Mouse (Mus musculus) CH12.LX (cell line): Measurements from ENCODE around the gene Slc9a3r1. TPM values are rescaled to one million over a fixed set of nuclear protein-coding genes. Genes with fewer than 3 reads are reported as not detected.

Source experiments
- DNase-seq: peaks from one replicate; pipeline ENCODE4 v3.0.0-alpha.2; 2013; ENCODE audit errors: extremely low read depth
- H3K27ac ChIP-seq: 2 replicates; pipeline ENCODE4 v1.5.1; 2012; ENCODE audit warnings: low read depth, mild to moderate bottlenecking, control low read depth, moderate library complexity; ENCODE audit not compliant: insufficient read depth
- H3K27me3 ChIP-seq: replicated peaks from 2 replicates; pipeline ENCODE3; 2012; ENCODE audit warnings: inconsistent platforms
- H3K36me3 ChIP-seq, 2 experiments: replicated peaks in 1 of 2; 2 replicates each; pipeline versions ENCODE3 to v1.6.1; 2012; ENCODE audit warnings: inconsistent platforms in 1 of 2, low read length in 1 of 2, mild to moderate bottlenecking in 1 of 2, mixed read lengths in 1 of 2, moderate library complexity in 1 of 2; ENCODE audit not compliant: control insufficient read depth in 1 of 2, insufficient read depth in 1 of 2
- H3K4me1 ChIP-seq, 2 experiments: 2 replicates each; pipeline ENCODE4 v1.6.1; 2012; ENCODE audit warnings: inconsistent platforms in 1 of 2, moderate library complexity in 1 of 2; ENCODE audit not compliant: insufficient read depth in 2 of 2, control insufficient read depth in 1 of 2
- H3K4me2 ChIP-seq: 2 replicates; pipeline ENCODE4 v1.6.1; 2012; ENCODE audit warnings: low read depth, mild to moderate bottlenecking, control low read depth; ENCODE audit not compliant: poor library complexity, insufficient read depth, severe bottlenecking
- H3K4me3 ChIP-seq, 3 experiments: fragments of 150-350 bp in 1 of 3; sonication (generic) in 1 of 3; replicated peaks in 1 of 3; 2 replicates each; pipeline versions ENCODE3 to v1.5.1; 2011 to 2012; ENCODE audit warnings: low read depth in 2 of 3, low read length in 2 of 3, mild to moderate bottlenecking in 2 of 3, moderate library complexity in 2 of 3, control low read depth in 1 of 3, improper control_type of control experiment in 1 of 3, inconsistent platforms in 1 of 3, mixed read lengths in 1 of 3; ENCODE audit not compliant: poor library complexity in 1 of 3
- H3K79me2 ChIP-seq: replicated peaks from 2 replicates; pipeline ENCODE4 v1.6.1; 2012; ENCODE audit warnings: mild to moderate bottlenecking, moderate library complexity; ENCODE audit not compliant: control insufficient read depth, poor library complexity, insufficient read depth, severe bottlenecking; ENCODE audit errors: extremely low read depth
- H3K9ac ChIP-seq: 2 replicates; pipeline ENCODE4 v1.6.1; 2012; ENCODE audit warnings: low read depth, mild to moderate bottlenecking, control low read depth, moderate library complexity; ENCODE audit not compliant: insufficient read depth
- H3K9me3 ChIP-seq: replicated peaks from 2 replicates; pipeline ENCODE3; 2012; ENCODE audit warnings: low read length, inconsistent platforms, mixed read lengths
- CHD1 ChIP-seq: IDR thresholded peaks from 2 replicates; pipeline ENCODE4 v1.6.1; 2012; ENCODE audit warnings: low read depth, low read length, improper control_type of control experiment, inconsistent platforms
- CTCF ChIP-seq, 2 experiments: IDR thresholded peaks in 1 of 2; conservative IDR thresholded peaks in 1 of 2; 2 replicates each; pipeline ENCODE4 v1.5.1; 2011 to 2012; ENCODE audit warnings: low read depth in 2 of 2, low read length in 2 of 2, improper control_type of control experiment in 1 of 2, inconsistent platforms in 1 of 2, mild to moderate bottlenecking in 1 of 2, moderate library complexity in 1 of 2
- E2F4 ChIP-seq: IDR thresholded peaks from 2 replicates; pipeline ENCODE4 v1.6.1; 2011; ENCODE audit warnings: low read depth, low read length, improper control_type of control experiment; ENCODE audit not compliant: insufficient replicate concordance
- ETS1 ChIP-seq: conservative IDR thresholded peaks from 2 replicates; pipeline ENCODE4 v1.6.1; 2012; ENCODE audit warnings: low read depth, mild to moderate bottlenecking, inconsistent platforms, low read length, improper control_type of control experiment, moderate library complexity
- GABPA ChIP-seq: IDR thresholded peaks from 2 replicates; pipeline ENCODE4 v1.6.1; 2012; ENCODE audit warnings: low read depth, low read length, improper control_type of control experiment, inconsistent platforms; ENCODE audit not compliant: insufficient replicate concordance
- HCFC1 ChIP-seq: IDR thresholded peaks from 2 replicates; pipeline ENCODE4 v1.6.1; 2012; ENCODE audit warnings: low read depth, mild to moderate bottlenecking, inconsistent platforms, low read length, improper control_type of control experiment
- IRF4 ChIP-seq: IDR thresholded peaks from 2 replicates; pipeline ENCODE4 v1.6.1; 2014; ENCODE audit warnings: low read depth, mild to moderate bottlenecking, inconsistent platforms, low read length, improper control_type of control experiment
- MXI1 ChIP-seq: IDR thresholded peaks from 2 replicates; pipeline ENCODE4 v1.6.1; 2011; ENCODE audit warnings: mild to moderate bottlenecking, low read depth, low read length, improper control_type of control experiment
- NRF1 ChIP-seq: IDR thresholded peaks from 2 replicates; pipeline ENCODE4 v1.6.1; 2014; ENCODE audit warnings: low read depth, mild to moderate bottlenecking, inconsistent platforms, low read length, improper control_type of control experiment, moderate library complexity
- PAX5 ChIP-seq: IDR thresholded peaks from 2 replicates; pipeline ENCODE4 v1.6.1; 2012; ENCODE audit warnings: low read length, inconsistent platforms, mixed read lengths
- POLR2A ChIP-seq: IDR thresholded peaks from 2 replicates; pipeline ENCODE4 v1.6.1; 2011; ENCODE audit warnings: low read depth, mild to moderate bottlenecking, improper control_type of control experiment, low read length
- POLR2AphosphoS2 ChIP-seq: IDR thresholded peaks from 2 replicates; pipeline ENCODE4 v1.6.1; 2011; ENCODE audit warnings: low read depth, low read length, improper control_type of control experiment
- RCOR1 ChIP-seq: conservative IDR thresholded peaks from 2 replicates; pipeline ENCODE4 v1.6.1; 2012; ENCODE audit warnings: low read depth, mild to moderate bottlenecking, inconsistent platforms, low read length, improper control_type of control experiment
- TBP ChIP-seq: conservative IDR thresholded peaks from 2 replicates; pipeline ENCODE4 v1.6.1; 2011; ENCODE audit warnings: low read depth, low read length, improper control_type of control experiment
- UBTF ChIP-seq: IDR thresholded peaks from 2 replicates; pipeline ENCODE4 v1.6.1; 2012; ENCODE audit warnings: low read depth, mild to moderate bottlenecking, inconsistent platforms, low read length, improper control_type of control experiment, moderate library complexity
- USF1 ChIP-seq: IDR thresholded peaks from 2 replicates; pipeline ENCODE4 v1.6.1; 2014; ENCODE audit warnings: low read depth, mild to moderate bottlenecking, inconsistent platforms, low read length, improper control_type of control experiment
- ZKSCAN1 ChIP-seq: IDR thresholded peaks from 2 replicates; pipeline ENCODE4 v1.6.1; 2012; ENCODE audit warnings: low read depth, inconsistent platforms, low read length, improper control_type of control experiment, borderline replicate concordance
- dilution Hi-C: fragments of 300-500 bp; cut with MboI; formaldehyde crosslinking; loops from 2 replicates; pipeline ENCODE4 v1.14.3; 2020; ENCODE audit warnings: low sequenced_read_pairs; ENCODE audit not compliant: extremely low pct_unique_long_range_greater_than_20kb, extremely low pct_ligation_motif_present
- in situ Hi-C: fragments of 300-500 bp; cut with MboI; formaldehyde crosslinking; loops from 3 replicates; pipeline ENCODE4 v1.14.3; 2019; ENCODE audit warnings: low sequenced_read_pairs, low pct_ligation_motif_present, low pct_unique_long_range_greater_than_20kb, mixed read lengths
- polyA plus RNA-seq: library from polyadenylated mRNA; unstranded; fragments of >175 nt; gene quantifications from 2 replicates; pipeline ENCODE4 v1.2.1, GENCODE M21; 2012; ENCODE audit warnings: low read depth; ENCODE audit not compliant: insufficient read length
- total RNA-seq, 2 experiments: library from RNA; depleted of rRNA; stranded (reverse); fragments of 300-350 nt in 1 of 2; fragments of >200 nt in 1 of 2; gene quantifications; 2 replicates each; pipeline ENCODE4 v1.2.3; 2012 to 2014

Gene Slc9a3r1
- total and polyA plus RNA-seq, 3 experiments, result 51.9 to 69.0 (median 63.7) TPM

DNA sequence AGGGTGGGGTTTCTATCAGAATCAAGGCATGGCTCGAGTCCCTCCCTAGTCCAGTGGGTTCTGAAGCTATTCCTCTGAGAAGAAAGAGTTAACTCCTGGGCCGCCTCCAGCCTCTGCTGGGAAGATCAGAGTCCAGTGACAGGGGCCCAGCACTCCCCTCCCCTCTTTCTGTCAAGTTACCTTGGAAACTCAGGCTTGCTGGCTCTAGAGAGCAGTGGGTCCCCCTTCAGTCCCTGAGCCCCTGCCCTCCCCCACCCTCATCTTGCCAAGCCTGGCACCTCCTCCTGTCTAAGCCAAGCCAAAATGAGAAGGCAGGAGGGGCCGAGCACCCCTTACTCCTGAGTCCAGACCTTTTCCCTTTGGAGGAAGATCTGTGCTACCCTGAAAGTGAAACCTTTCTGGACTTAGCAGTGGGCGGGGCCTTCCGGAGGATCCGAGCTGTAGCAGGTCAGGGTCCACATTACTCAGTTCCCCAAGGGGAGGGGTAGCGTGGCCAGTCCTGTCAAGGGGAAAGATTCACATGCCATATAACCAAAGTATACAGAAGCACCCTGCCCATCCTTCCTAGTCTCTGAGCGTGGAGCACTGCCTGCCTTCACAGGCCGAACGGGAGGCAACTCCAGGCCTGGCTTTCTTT, 14.5 kb downstream of the Slc9a3r1 start:
- Histone ChIP-seq H3K4me1 (peaks cover 17 to 27% of the 10 kb centered on the region in 2 experiments), H3K4me3 (no peak overlapping the region), H3K27ac (no peak overlapping the region), H3K79me2 (no peaks in the 10 kb centered on the region), H3K27me3 (no peaks in the 10 kb centered on the region), H3K9me3 (no peaks in the 10 kb centered on the region), H3K36me3 (peaks cover 58 to 78% of the 10 kb centered on the region in 2 experiments), H3K4me2 (no peak overlapping the region), H3K9ac (no peak overlapping the region)
- no peak for DNase-seq
- in situ Hi-C loops (no loop called here), dilution Hi-C loops (no loop called here)
- TF ChIP-seq PAX5 (no peak), ETS1 (no peak), CHD1 (no peak), IRF4 (no peak), ZKSCAN1 (no peak), TBP (no peak), GABPA (no peak), HCFC1 (no peak), E2F4 (no peak), MXI1 (no peak), NRF1 (no peak), UBTF (no peak), CTCF (conservative IDR thresholded peaks at IDR 0.05 in 1 of 2, IDR thresholded peaks at IDR 0.05 in 1 of 2; ENCODE audit: low read depth in 2 of 2, low read length in 2 of 2) (no peak)

DNA sequence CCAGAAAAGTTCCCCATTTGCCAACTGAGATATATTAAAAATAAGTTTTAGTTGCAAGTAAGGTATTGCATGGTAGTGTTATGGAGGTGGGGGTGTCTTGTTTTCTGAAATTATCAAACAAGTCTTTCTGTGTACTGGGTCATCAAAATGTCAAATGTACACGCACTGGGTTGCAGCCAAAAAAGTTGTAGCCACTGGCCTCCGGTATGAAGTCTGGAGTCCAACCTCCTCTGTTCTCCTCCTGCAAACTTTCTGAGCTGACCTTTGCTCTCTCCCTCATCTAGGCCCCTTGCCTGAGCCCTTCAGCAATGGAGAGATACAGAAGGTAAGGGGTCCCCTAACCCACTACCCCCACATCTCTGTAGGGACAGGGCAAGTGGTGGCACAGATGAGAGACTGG, 15.6 kb downstream of the Slc9a3r1 start:
- H3K4me1 ChIP-seq, result peaks cover 15 to 18% of the 10 kb centered on the region in 2 experiments
- no peak overlapping the region for H3K27ac ChIP-seq
- H3K4me2 ChIP-seq, result no peak overlapping the region
- H3K79me2 ChIP-seq, result no peaks in the 10 kb centered on the region
- H3K9me3 ChIP-seq, result no peaks in the 10 kb centered on the region
- in situ Hi-C loops, result no loop called here
- dilution Hi-C loops, result no loop called here
- no peak overlapping the region for H3K4me3 ChIP-seq
- H3K36me3 ChIP-seq, result peaks cover 68 to 89% of the 10 kb centered on the region in 2 experiments
- DNase-seq, result no peak
- TF ChIP-seq POLR2AphosphoS2 (no peak), POLR2A (no peak), E2F4 (no peak), RCOR1 (no peak), USF1 (no peak)
- H3K27me3 ChIP-seq, result no peaks in the 10 kb centered on the region
- no peak overlapping the region for H3K9ac ChIP-seq
